Mouse (Mus musculus) embryonic facial prominence, embryonic 13.5 days (tissue): ENCODE measurements around the gene Zfp90. TPM values are rescaled to one million over a fixed set of nuclear protein-coding genes. Genes with fewer than 3 reads are reported as not detected.

Source experiments
- polyA plus RNA-seq: library from polyadenylated mRNA; unstranded; fragments of >200 nt; fragmentation: Nextera tagmentation; extraction: Ambion mirVana; gene quantifications from 2 replicates; pipeline ENCODE4 v1.2.1, GENCODE M21; 2015

Gene Zfp90
- polyA plus RNA-seq, 1 experiment from 2014 or later, result 31.0 TPM

Other genes starting within 250 kb of the Zfp90 start
- gene Slc7a6, start 246.5 kb upstream of the Zfp90 start, polyA plus RNA-seq, result 57.6 and 59.2 TPM in 2 replicates
- gene Slc7a6os, start 204.4 kb upstream of the Zfp90 start, polyA plus RNA-seq, result 43.2 and 46.8 TPM in 2 replicates
- 45.0 and 49.4 TPM in 2 replicates for gene Prmt7, start 204.4 kb upstream of the Zfp90 start, polyA plus RNA-seq
- 13.0 and 19.5 TPM in 2 replicates for gene Smpd3, start 77.3 kb upstream of the Zfp90 start, polyA plus RNA-seq
- gene 6030452D12Rik, start 85.2 kb downstream of the Zfp90 start, polyA plus RNA-seq, result not detected in 2 replicates
- 21.5 and 22.3 TPM in 2 replicates for gene Cdh3, start 95.6 kb downstream of the Zfp90 start, polyA plus RNA-seq
- gene Gm10073, start 158.1 kb downstream of the Zfp90 start, polyA plus RNA-seq, result 9.8 and 34.6 TPM in 2 replicates
- gene Cdh1, start 188.0 kb downstream of the Zfp90 start, polyA plus RNA-seq, result 37.9 and 44.5 TPM in 2 replicates